Mouse (Mus musculus): ENCODE results near the gene Ppfibp2.

DNA sequence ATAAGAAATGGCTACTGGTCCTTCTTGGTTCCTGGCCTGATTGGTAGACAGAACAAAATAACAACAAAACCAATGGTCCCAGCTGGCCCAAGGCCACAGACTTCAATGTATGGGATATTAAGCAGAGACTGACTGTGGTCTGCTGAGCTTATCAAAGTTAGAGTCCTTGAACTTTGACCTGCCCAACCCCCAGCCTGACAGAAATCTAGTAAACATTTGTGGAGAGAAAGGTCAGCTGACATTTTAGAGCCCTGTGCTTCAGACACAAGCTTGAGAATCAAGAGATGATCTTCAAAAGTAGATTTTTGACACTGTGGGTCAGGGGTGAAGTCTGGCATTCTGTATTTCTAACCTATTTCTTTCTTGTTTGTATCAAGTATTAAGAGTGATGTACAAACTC is 1.7 kb downstream of the Ppfibp2 start:
- TF ChIP-seq EP300 (IDR thresholded peaks at IDR 0.05; ENCODE audit: low read depth) (no peak), CTCF (IDR thresholded peaks at IDR 0.05; ENCODE audit: low read depth) (no peak)
